ENCODE assay signal across 23 mouse cellular contexts in genomic region chr16:70335472-70335871, GRCm38 (mm10).
"Had no signal": no experiment of that assay in that cellular context is flagged by ENCODE, and none has a peak within 500 bp of the region (broad histone marks: within the 10 kb centered on the region; RNA-seq: fewer than 3 reads in every experiment).

No protein-coding gene starts in this region.

- H3K27me3 ChIP-seq: liver, embryonic 13.5 days; liver, embryonic 15.5 days; lung, embryonic 15.5 days; midbrain, embryonic 12.5 days; neural tube, embryonic 13.5 days; neural tube, embryonic 15.5 days; stomach, embryonic 15.5 days had no signal

- H3K36me3 ChIP-seq: liver, embryonic 13.5 days; liver, embryonic 15.5 days; lung, embryonic 15.5 days; midbrain, embryonic 12.5 days; neural tube, embryonic 13.5 days; neural tube, embryonic 15.5 days; stomach, embryonic 15.5 days had no signal

- H3K4me3 ChIP-seq: liver, embryonic 13.5 days; liver, embryonic 15.5 days; lung, embryonic 15.5 days; midbrain, embryonic 12.5 days; myocyte; neural tube, embryonic 13.5 days; neural tube, embryonic 15.5 days; stomach, embryonic 15.5 days had no signal

- H3K27ac ChIP-seq: liver, embryonic 13.5 days; liver, embryonic 15.5 days; lung, embryonic 15.5 days; macrophage; midbrain, embryonic 12.5 days; neural tube, embryonic 13.5 days; neural tube, embryonic 15.5 days; stomach, embryonic 15.5 days; stomach, postnatal 0 days had no signal

- ATAC-seq: liver, postnatal 0 days; lung, postnatal 0 days; midbrain, embryonic 16.5 days had no signal

- H3K4me1 ChIP-seq: liver, embryonic 13.5 days; liver, embryonic 15.5 days; lung, embryonic 15.5 days; midbrain, embryonic 12.5 days; neural tube, embryonic 13.5 days; neural tube, embryonic 15.5 days; stomach, embryonic 15.5 days had no signal

- H3K9me3 ChIP-seq: liver, embryonic 13.5 days; liver, embryonic 15.5 days; lung, embryonic 15.5 days; midbrain, embryonic 12.5 days; neural tube, embryonic 13.5 days; neural tube, embryonic 15.5 days; stomach, embryonic 15.5 days had no signal

- DNase-seq: liver, embryonic 13.5 days; liver, postnatal 0 days; lung, adult 2 months; lung, postnatal 14 days; lung, postnatal 36 days; midbrain, embryonic 14.5 days; right cerebral cortex, postnatal 25 days; right cerebral cortex, postnatal 4 days; spleen, adult 18-20 months; thymus, adult 2 months; thymus, postnatal 25 days; thymus, postnatal 4 days had no signal
